Mouse (Mus musculus) liver, postnatal 0 days (tissue): ENCODE results near the gene Abr.
A peak's percentile ranks its signal among the peaks of the same experiment; 100 is the strongest.

Experiments used
- CTCF ChIP-seq: sonication (generic); IDR thresholded peaks from 2 replicates; pipeline ENCODE4 v1.5.1; 2016; ENCODE audit warnings: antibody characterized with exemption, low read depth
- EP300 ChIP-seq: IDR thresholded peaks from 2 replicates; pipeline ENCODE4 v1.6.1; 2016; ENCODE audit warnings: antibody characterized with exemption, low read depth, mild to moderate bottlenecking

DNA sequence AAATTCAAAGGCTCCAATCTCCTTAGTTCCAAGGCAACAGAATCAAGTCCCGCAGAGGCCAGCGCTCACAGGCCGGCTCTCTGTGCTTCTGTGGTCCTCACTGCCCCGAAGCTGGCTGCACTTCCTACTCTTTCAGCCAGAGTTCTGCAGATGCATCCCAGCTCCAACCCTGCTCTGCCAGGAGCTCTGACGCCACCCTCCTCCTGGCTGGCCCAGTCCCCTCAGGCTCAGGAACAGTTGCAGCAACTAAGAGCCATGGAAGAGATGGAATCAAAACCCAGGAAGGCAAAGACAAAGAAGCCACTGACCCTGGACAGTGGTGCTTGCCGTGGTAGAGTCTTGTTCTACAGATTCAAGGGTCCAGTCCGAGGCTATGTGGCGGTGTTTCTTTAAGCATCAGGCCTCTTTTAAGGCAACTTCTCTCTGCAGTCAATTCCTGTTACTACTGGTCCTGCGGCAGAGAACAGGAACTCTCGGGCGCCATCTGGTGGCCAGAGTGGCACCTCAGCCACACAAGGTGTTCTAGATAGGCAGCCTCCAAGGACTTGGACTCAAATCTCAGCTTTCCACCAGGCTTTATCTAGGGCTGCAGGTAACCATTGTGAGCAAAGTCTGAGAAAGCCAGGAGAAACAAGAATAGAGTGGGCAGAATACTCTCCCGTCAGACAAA lies 44.4 kb downstream of the Abr start:
- TF ChIP-seq EP300 (no peak), CTCF (peak; percentile 94)
